Mouse (Mus musculus) intestine, embryonic 16.5 days (tissue): ENCODE data around the gene Ckmt1. TPM values are rescaled to one million over a fixed set of nuclear protein-coding genes. Genes with fewer than 3 reads are reported as not detected.
A peak's percentile ranks its signal among the peaks of the same experiment; 100 is the strongest.

Experiments
- ATAC-seq: fragments of 200-750 bp; cut with Nextera tagmentation; 2 replicates; pipeline ENCODE4 v1.8.0; 2017; ENCODE audit warnings: moderate TSS enrichment, moderate library complexity
- H3K27ac ChIP-seq: fragments of 300-500 bp; sonication (generic); 2 replicates; pipeline ENCODE4 v1.5.1; 2014; ENCODE audit warnings: mild to moderate bottlenecking, low read length
- H3K27me3 ChIP-seq: fragments of 300-500 bp; sonication (generic); replicated peaks from 2 replicates; pipeline ENCODE4 v1.6.1; 2014; ENCODE audit warnings: low read length, control low read depth, mixed read lengths; ENCODE audit not compliant: control insufficient read depth, insufficient read depth
- H3K36me3 ChIP-seq: fragments of 300-500 bp; sonication (generic); 2 replicates; pipeline ENCODE4 v1.6.1; 2014; ENCODE audit warnings: low read length, control low read depth; ENCODE audit not compliant: control insufficient read depth, insufficient read depth
- H3K4me1 ChIP-seq: fragments of 300-500 bp; sonication (generic); 2 replicates; pipeline ENCODE4 v1.6.1; 2014; ENCODE audit warnings: low read length, control low read depth, mixed read lengths; ENCODE audit not compliant: control insufficient read depth, insufficient read depth
- H3K4me2 ChIP-seq: fragments of 300-500 bp; sonication (generic); 2 replicates; pipeline ENCODE4 v1.6.1; 2014; ENCODE audit warnings: low read depth, low read length, control low read depth
- H3K4me3 ChIP-seq: fragments of 300-500 bp; sonication (generic); 2 replicates; pipeline ENCODE4 v1.5.1; 2014; ENCODE audit warnings: mild to moderate bottlenecking, low read length
- H3K9ac ChIP-seq: fragments of 300-500 bp; sonication (generic); 2 replicates; pipeline ENCODE4 v1.6.1; 2014; ENCODE audit warnings: low read depth, low read length
- H3K9me3 ChIP-seq: fragments of 300-500 bp; sonication (generic); 2 replicates; pipeline ENCODE4 v1.6.1; 2016; ENCODE audit warnings: low read length, control low read depth; ENCODE audit not compliant: control insufficient read depth
- WGBS: fragments of 180-500 bp; shearing (Covaris S2); extraction: QIAGEN DNeasy Blood & Tissue Kit; methylation state at CpG from one replicate; pipeline ENCODE4 v1.1.7; 2014; 5-methylcytosine and 5-hydroxymethylcytosine counted together
- polyA plus RNA-seq: library from polyadenylated mRNA; unstranded; fragments of >200 nt; fragmentation: Nextera tagmentation; extraction: Ambion mirVana; gene quantifications from 2 replicates; pipeline ENCODE4 v1.2.1, GENCODE M21; 2015

Gene Ckmt1
- 880 and 1,082 TPM in 2 replicates for polyA plus RNA-seq

GRCm38 (mm10) chr2:121357494-121357893 lies at the start of gene Ckmt1:
Gene Ckmt1 (plus strand): TSS chr2:121357714.
- H3K4me1 ChIP-seq, result peaks cover 16% of the 10 kb centered on the region
- H3K4me2 ChIP-seq, result peak within 1 kb of the TSS; percentile 62
- H3K27ac ChIP-seq, result peak within 1 kb of the TSS; percentile 95
- H3K4me3 ChIP-seq, result peak within 1 kb of the TSS; percentile 56
- H3K9me3 ChIP-seq, result no peaks in the 10 kb centered on the region
- ATAC-seq, result peak; percentile 69
- no peaks in the 10 kb centered on the region for H3K27me3 ChIP-seq
- H3K9ac ChIP-seq, result peak within 1 kb of the TSS; percentile 66
- 37% methylated on average over 5 of the region's 5 CpGs for WGBS
- H3K36me3 ChIP-seq, result no peaks in the 10 kb centered on the region

GRCm38 (mm10) chr2:121308997-121309416 lies 48.5 kb upstream of the Ckmt1 start:
- WGBS, result 15% methylated on average over 5 of the region's 5 CpGs
- H3K9ac ChIP-seq, result peak overlapping the region; percentile 35; the same call in 1 of the 2 replicates

GRCm38 (mm10) chr2:121316278-121316677 lies 41.2 kb upstream of the Ckmt1 start:
- H3K4me2 ChIP-seq, result no peak overlapping the region
- H3K9ac ChIP-seq, result no peak overlapping the region
- H3K36me3 ChIP-seq, result no peaks in the 10 kb centered on the region
- H3K27me3 ChIP-seq, result no peaks in the 10 kb centered on the region
- WGBS, result 78% methylated on average over 8 of the region's 8 CpGs
- no peak overlapping the region for H3K4me3 ChIP-seq
- H3K4me1 ChIP-seq, result no peaks in the 10 kb centered on the region
- no peak for ATAC-seq
- no peak overlapping the region for H3K27ac ChIP-seq
- no peaks in the 10 kb centered on the region for H3K9me3 ChIP-seq

More at GRCm38 (mm10) chr2:121308997-121309416, 48.5 kb upstream of the Ckmt1 start:
- Histone ChIP-seq H3K4me1 (peaks cover 5% of the 10 kb centered on the region; the same call in 1 of the 2 replicates), H3K9me3 (no peaks in the 10 kb centered on the region), H3K27me3 (no peaks in the 10 kb centered on the region), H3K27ac (0 out of 2 replicates have a peak overlapping the region, but pooled peaks have one; percentile 9), H3K36me3 (no peaks in the 10 kb centered on the region), H3K4me2 (peak overlapping the region; percentile 40), H3K4me3 (peak overlapping the region; percentile 15; the same call in 1 of the 2 replicates)
- peak; percentile 69 for ATAC-seq

GRCm38 (mm10) chr2:121323041-121323440 lies 34.5 kb upstream of the Ckmt1 start:
- no peak for ATAC-seq
- Histone ChIP-seq H3K4me2 (no peak overlapping the region), H3K27me3 (no peaks in the 10 kb centered on the region), H3K9me3 (no peaks in the 10 kb centered on the region), H3K27ac (no peak overlapping the region), H3K9ac (no peak overlapping the region), H3K4me3 (no peak overlapping the region), H3K36me3 (no peaks in the 10 kb centered on the region), H3K4me1 (no peaks in the 10 kb centered on the region)
- 89% methylated on average over 10 of the region's 10 CpGs for WGBS

GRCm38 (mm10) chr2:121323693-121324470 lies 33.6 kb upstream of the Ckmt1 start:
- H3K27ac ChIP-seq, result no peak overlapping the region
- no peaks in the 10 kb centered on the region for H3K27me3 ChIP-seq
- no peak overlapping the region for H3K9ac ChIP-seq
- 84% methylated on average over 10 of the region's 10 CpGs for WGBS
- H3K9me3 ChIP-seq, result no peaks in the 10 kb centered on the region
- no peak overlapping the region for H3K4me2 ChIP-seq
- no peak for ATAC-seq
- H3K4me1 ChIP-seq, result no peaks in the 10 kb centered on the region
- no peaks in the 10 kb centered on the region for H3K36me3 ChIP-seq
- H3K4me3 ChIP-seq, result no peak overlapping the region

GRCm38 (mm10) chr2:121329492-121329891 lies 28.0 kb upstream of the Ckmt1 start:
- 94% methylated on average over 2 of the region's 2 CpGs for whole genome bisulfite sequencing
- no peaks in the 10 kb centered on the region for H3K4me1 ChIP-seq
- no peaks in the 10 kb centered on the region for H3K36me3 ChIP-seq
- H3K4me3 ChIP-seq, result no peak overlapping the region
- no peaks in the 10 kb centered on the region for H3K9me3 ChIP-seq
- ATAC-seq, result no peak
- H3K27ac ChIP-seq, result no peak overlapping the region
- H3K4me2 ChIP-seq, result no peak overlapping the region
- no peak overlapping the region for H3K9ac ChIP-seq
- no peaks in the 10 kb centered on the region for H3K27me3 ChIP-seq

- Histone ChIP-seq H3K36me3 (peaks cover 3% of the 10 kb centered on the region), H3K9me3 (no peaks in the 10 kb centered on the region), H3K27me3 (no peaks in the 10 kb centered on the region), H3K27ac (no peak overlapping the region), H3K4me1 (no peaks in the 10 kb centered on the region), H3K9ac (no peak overlapping the region), H3K4me3 (no peak overlapping the region), H3K4me2 (no peak overlapping the region)
- ATAC-seq, result no peak
Observed at GRCm38 (mm10) chr2:121339057-121339456, 18.5 kb upstream of the Ckmt1 start.

GRCm38 (mm10) chr2:121353156-121353555 lies 4.4 kb upstream of the Ckmt1 start:
- ATAC-seq, result no peak
- Histone ChIP-seq H3K4me1 (peaks cover 7% of the 10 kb centered on the region; the same call in 1 of the 2 replicates), H3K36me3 (no peaks in the 10 kb centered on the region), H3K4me2 (no peak overlapping the region), H3K9ac (peak overlapping the region; percentile 8; the same call in 1 of the 2 replicates), H3K9me3 (no peaks in the 10 kb centered on the region), H3K27ac (no peak overlapping the region), H3K4me3 (no peak overlapping the region), H3K27me3 (no peaks in the 10 kb centered on the region)
- WGBS, result 69% methylated on average over 8 of the region's 8 CpGs

GRCm38 (mm10) chr2:121354378-121354777 lies 3.1 kb upstream of the Ckmt1 start:
- WGBS, result under 1% methylated on average over 6 of the region's 6 CpGs
- Histone ChIP-seq H3K27ac (peak overlapping the region; percentile 26; the same call in 1 of the 2 replicates), H3K36me3 (no peaks in the 10 kb centered on the region), H3K4me2 (peak overlapping the region; percentile 88), H3K9me3 (no peaks in the 10 kb centered on the region), H3K4me1 (peaks cover 11% of the 10 kb centered on the region; the same call in 1 of the 2 replicates), H3K4me3 (peak overlapping the region; percentile 70), H3K9ac (peak overlapping the region; percentile 82), H3K27me3 (no peaks in the 10 kb centered on the region)
- no peak for ATAC-seq
